Mouse (Mus musculus) small intestine, adult 2 months (tissue): ENCODE measurements around the gene Tctex1d4. TPM values are rescaled to one million over a fixed set of nuclear protein-coding genes. Genes with fewer than 3 reads are reported as not detected.
A peak's percentile ranks its signal among the peaks of the same experiment; 100 is the strongest.

Source experiments
- H3K27ac ChIP-seq: fragments of 200-500 bp; 2 replicates; pipeline ENCODE4 v1.5.1; 2012; ENCODE audit warnings: low read depth, low read length, control low read depth, inconsistent platforms; ENCODE audit not compliant: insufficient read depth
- H3K27me3 ChIP-seq: fragments of 200-500 bp; 2 replicates; pipeline ENCODE4 v1.6.1; 2012; ENCODE audit warnings: mild to moderate bottlenecking, moderate library complexity, low read length, inconsistent platforms; ENCODE audit not compliant: control insufficient read depth, insufficient read depth
- H3K36me3 ChIP-seq: fragments of 200-500 bp; 2 replicates; pipeline ENCODE4 v1.6.1; 2012; ENCODE audit warnings: mild to moderate bottlenecking, low read length, control low read depth, inconsistent platforms; ENCODE audit not compliant: control insufficient read depth, insufficient read depth
- H3K4me1 ChIP-seq: fragments of 200-500 bp; 2 replicates; pipeline ENCODE4 v1.6.1; 2012; ENCODE audit warnings: low read length, inconsistent platforms, mixed read lengths; ENCODE audit not compliant: control insufficient read depth, insufficient read depth, insufficient read length
- H3K4me3 ChIP-seq: fragments of 200-500 bp; 2 replicates; pipeline ENCODE4 v1.5.1; 2012; ENCODE audit warnings: low read depth, mild to moderate bottlenecking, control low read depth, inconsistent platforms, low read length, moderate library complexity
- CTCF ChIP-seq: fragments of 200-500 bp; IDR thresholded peaks from 2 replicates; pipeline ENCODE4 v1.5.1; 2012; ENCODE audit warnings: low read depth, mild to moderate bottlenecking, control low read depth, inconsistent platforms, low read length, moderate library complexity, mixed read lengths; ENCODE audit not compliant: insufficient replicate concordance, insufficient read length; ENCODE audit errors: extremely low read depth
- POLR2A ChIP-seq: fragments of 200-500 bp; IDR thresholded peaks from 2 replicates; pipeline ENCODE4 v1.6.1; 2012; ENCODE audit warnings: low read depth, mild to moderate bottlenecking, control low read depth, inconsistent platforms, low read length, moderate library complexity
- WGBS: fragments of 180-500 bp; shearing (Covaris S2); methylation state at CpG from one replicate; pipeline ENCODE4 v1.1.7; 2018; 5-methylcytosine and 5-hydroxymethylcytosine counted together
- polyA plus RNA-seq: library from polyadenylated mRNA; depleted of rRNA; stranded (reverse); fragments of >200 nt; gene quantifications from 2 replicates; pipeline ENCODE4 v1.2.3, GENCODE M21; 2012

Tctex1d4 gene
- polyA plus RNA-seq, 1 experiment: 0.62 TPM

DNA sequence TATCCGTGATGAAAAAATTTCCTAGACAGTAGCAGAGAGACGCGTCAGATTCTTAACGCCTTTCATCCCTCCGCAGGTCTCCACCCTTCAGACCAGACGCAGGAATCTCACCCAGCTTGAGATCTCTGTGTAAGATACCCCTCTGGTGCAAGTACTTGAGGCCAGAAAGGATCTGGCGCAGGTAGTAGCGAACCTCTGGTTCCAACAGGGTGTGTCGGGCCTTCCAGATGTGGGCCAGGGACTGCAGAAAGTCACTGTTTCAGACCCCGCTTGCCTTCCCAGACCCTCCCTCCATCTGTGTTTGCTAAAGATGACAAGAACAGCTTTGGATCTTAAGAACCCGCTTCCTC is 6.2 kb downstream of the Tctex1d4 start:
- Histone ChIP-seq H3K27me3 (no peaks in the 10 kb centered on the region), H3K27ac (no peak overlapping the region), H3K4me1 (peaks cover 17% of the 10 kb centered on the region; the same call in 1 of the 2 replicates), H3K36me3 (peaks cover 20% of the 10 kb centered on the region), H3K4me3 (peak overlapping the region; percentile 85)
- TF ChIP-seq POLR2A (no peak), CTCF (no peak)
- WGBS: 79% methylated on average over 11 of the region's 11 CpGs

DNA sequence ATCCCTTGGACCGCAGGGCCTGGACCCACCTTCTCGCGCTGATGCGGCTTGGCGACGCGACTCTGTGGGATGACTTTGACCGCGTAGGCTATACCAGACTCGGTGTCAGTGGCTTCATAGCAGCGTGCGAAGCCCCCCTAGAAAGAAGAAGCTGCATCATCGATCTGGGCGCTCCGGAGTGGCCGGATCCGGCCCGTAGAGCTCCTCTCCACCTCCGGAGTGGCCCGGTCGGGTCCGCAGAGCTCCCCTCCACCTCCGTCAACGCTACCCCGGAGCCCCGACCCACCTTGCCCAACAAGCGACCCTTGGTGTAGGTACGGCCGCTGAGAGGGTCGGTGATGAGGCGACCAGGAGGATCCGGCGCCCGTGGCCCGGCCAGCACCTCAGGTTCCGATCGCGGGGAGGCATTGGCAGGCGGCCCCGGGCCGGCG is 6.8 kb downstream of the Tctex1d4 start:
- H3K27ac ChIP-seq: 0 out of 2 replicates have a peak overlapping the region, but pooled peaks have one; percentile 4
- peaks cover 18% of the 10 kb centered on the region for H3K4me1 ChIP-seq
- WGBS: 1% methylated on average over 42 of the region's 42 CpGs
- no peak; the same call in 1 of the 2 replicates for TF ChIP-seq POLR2A
- TF ChIP-seq CTCF: no peak
- H3K36me3 ChIP-seq: peaks cover 15% of the 10 kb centered on the region
- no peaks in the 10 kb centered on the region for H3K27me3 ChIP-seq
- peak overlapping the region; percentile 85 for H3K4me3 ChIP-seq

DNA sequence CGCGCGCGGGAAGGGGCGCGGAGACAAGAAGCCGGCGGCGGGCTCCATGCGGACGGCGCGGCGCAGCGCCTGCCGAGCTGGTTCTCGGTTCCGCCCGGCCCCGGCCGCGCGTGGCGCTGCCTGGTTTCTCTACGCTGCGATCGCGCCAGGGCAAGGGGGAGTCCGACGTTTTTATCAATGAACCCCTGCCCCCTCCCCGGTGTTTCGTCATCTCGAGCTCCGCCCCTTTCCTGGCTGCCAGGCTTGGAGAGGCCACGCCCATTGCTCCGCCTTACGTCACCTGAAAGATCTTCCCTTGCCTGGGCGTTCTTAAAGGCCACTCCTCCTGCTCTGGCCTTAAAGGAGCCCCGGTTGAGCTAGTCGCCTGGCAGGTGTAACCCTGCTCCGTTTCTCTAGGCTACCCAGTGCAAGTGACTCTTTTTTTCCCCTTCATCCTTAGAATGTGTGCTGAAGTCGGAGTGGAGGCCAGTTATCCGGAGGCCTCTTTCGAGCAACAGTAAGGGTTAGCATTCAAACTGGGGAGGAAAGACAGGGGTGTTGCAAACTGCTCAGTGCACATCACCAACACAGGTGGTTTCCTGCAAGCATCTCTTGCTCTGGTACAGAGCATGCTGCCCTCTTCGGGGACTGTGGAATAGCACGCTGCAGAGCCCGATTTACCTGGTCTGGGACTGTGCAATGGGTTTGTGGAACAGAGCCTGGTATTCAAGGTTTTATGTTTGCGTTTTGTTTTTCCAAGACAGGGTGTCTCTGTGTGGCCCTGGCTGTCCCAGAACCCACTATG is 7.4 kb downstream of the Tctex1d4 start, which contains the start of gene Plk3:
TSS of gene Plk3 (minus strand) at position 147 of the 784 bp plus-strand sequence.
- Histone ChIP-seq H3K27ac (peak within 1 kb of the TSS; percentile 96), H3K4me1 (peaks cover 18% of the 10 kb centered on the region), H3K4me3 (peak within 1 kb of the TSS; percentile 85), H3K27me3 (no peaks in the 10 kb centered on the region), H3K36me3 (peaks cover 10% of the 10 kb centered on the region)
- no peak for TF ChIP-seq CTCF
- peak; percentile 92 for TF ChIP-seq POLR2A
- WGBS: 2% methylated on average over 47 of the region's 48 CpGs

DNA sequence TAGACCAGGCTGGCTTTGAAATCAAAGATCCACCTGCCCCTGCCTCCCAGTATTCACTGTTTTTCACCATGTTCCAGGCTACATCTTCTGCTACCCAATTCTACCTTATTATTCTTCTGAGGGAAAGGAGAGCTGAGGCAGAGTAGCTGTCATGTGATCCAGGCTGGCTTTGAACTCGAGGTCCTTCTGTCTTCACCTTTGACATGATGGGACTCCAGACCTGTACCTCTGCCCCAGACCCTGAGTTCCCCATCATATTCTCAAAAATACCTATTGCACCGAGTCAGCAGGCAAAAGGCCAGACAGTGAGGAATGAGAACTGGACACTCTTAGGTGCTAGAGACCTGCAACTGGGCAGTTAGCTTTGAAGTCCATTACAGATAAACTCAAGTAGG is 8.0 kb downstream of the Tctex1d4 start:
- Histone ChIP-seq H3K4me1 (peaks cover 18% of the 10 kb centered on the region), H3K27me3 (no peaks in the 10 kb centered on the region), H3K27ac (peak overlapping the region; percentile 96), H3K4me3 (no peak overlapping the region), H3K36me3 (peaks cover 7% of the 10 kb centered on the region; the same call in 1 of the 2 replicates)
- TF ChIP-seq POLR2A (no peak), CTCF (no peak)
- WGBS: 29% methylated on average over 2 of the region's 2 CpGs

DNA sequence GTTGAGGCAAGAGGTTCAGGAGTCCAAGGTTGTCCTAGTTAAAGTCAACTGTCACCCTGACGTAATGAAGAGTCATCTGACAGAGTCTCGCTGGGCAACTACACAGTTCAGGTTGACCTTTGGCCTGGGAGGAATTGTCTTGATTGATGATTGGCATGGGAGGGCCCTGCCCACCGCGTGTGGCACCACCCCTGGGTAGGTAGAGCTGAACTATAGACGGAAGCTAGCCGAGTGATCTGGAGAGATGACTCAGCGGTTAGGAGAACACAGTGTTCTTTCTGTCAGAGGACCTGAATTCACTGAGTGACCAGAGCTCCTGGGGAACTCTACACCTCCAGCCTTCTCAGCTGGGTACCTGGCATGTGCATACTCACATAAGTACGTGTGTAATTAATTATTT is 9.4 kb downstream of the Tctex1d4 start:
- Histone ChIP-seq H3K4me1 (peaks cover 18% of the 10 kb centered on the region), H3K27ac (peak overlapping the region; percentile 96), H3K4me3 (no peak overlapping the region), H3K27me3 (no peaks in the 10 kb centered on the region), H3K36me3 (peaks cover 3% of the 10 kb centered on the region; the same call in 1 of the 2 replicates)
- TF ChIP-seq CTCF (no peak), POLR2A (peak; percentile 43; the same call in 1 of the 2 replicates)
- 16% methylated on average over 8 of the region's 8 CpGs for WGBS

DNA sequence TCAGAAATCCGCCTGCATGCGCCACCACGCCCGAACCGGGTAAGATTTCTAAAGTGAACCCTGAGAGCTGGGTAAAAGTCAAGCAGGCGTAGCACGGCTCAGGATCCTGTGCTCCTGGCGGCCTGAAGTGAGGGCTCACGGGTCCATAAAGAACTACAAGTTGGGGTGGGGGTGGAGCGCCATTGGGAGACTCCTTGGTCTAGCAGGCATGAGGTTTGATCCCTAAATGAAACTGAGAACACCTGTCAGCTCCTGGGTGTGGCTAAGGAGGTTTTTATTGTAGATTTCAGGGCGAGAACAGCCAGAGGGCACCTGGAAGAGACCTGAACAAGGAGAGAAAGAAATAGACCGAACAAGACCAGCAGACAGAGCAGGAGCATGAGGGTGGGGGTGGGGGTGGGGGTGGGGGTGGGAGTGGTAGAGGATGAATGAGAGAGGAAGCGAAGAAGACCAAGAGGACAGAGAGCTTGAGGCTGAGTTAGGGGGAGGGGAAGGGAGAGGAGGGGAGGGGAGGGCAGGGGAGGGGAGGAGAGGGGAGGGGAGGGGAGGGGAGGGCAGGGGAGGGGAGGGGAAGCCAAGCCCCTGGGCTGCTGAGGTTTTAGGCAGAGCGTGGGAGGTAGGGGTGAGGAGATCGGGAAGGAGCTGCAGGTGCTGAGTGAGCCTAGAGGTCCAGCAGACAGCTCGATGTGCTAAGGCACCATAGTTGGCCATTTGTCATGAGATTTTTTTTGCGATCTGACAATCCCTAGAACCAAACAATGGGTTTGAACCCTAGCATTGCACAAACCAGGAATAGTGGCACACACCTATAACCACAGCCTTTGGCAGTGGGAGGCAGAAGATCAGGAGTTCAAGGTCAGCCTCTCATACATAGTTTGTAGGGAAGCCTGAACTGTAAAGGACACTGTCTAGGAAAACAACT is 12.0 kb downstream of the Tctex1d4 start:
- no peaks in the 10 kb centered on the region for H3K36me3 ChIP-seq
- 27% methylated on average over 16 of the region's 17 CpGs for WGBS
- H3K27ac ChIP-seq: peak overlapping the region; percentile 87

More for the DNA sequence above, 12.0 kb downstream of the Tctex1d4 start:
- Histone ChIP-seq H3K27me3 (no peaks in the 10 kb centered on the region), H3K4me1 (peaks cover 16% of the 10 kb centered on the region), H3K4me3 (no peak overlapping the region)
- TF ChIP-seq POLR2A (no peak), CTCF (no peak)
